19 mouse cellular contexts compared by ENCODE assay signal in genomic region chr12:53656301-53656700, GRCm38 (mm10).
DNase-seq lines count a peak whose midpoint lies in the region; ATAC-seq and TF ChIP-seq lines count a peak whose summit lies in the region.
"Had no signal": no experiment of that assay in that cellular context is flagged by ENCODE, and none has a peak within 500 bp of the region (broad histone marks: within the 10 kb centered on the region; RNA-seq: fewer than 3 reads in every experiment).

No protein-coding gene starts in this region.

- 68% methylated on average over 6 of the region's 6 CpGs for WGBS in forebrain, postnatal 0 days
- 91% methylated on average over 6 of the region's 6 CpGs for WGBS in forebrain, embryonic 12.5 days
- 91% methylated on average over 6 of the region's 6 CpGs for WGBS in intestine, postnatal 0 days

- no peaks in the 10 kb centered on the region for H3K27me3 ChIP-seq in forebrain, postnatal 0 days (ENCODE audit: insufficient read depth, low read length)
- H3K27me3 ChIP-seq in forebrain, embryonic 12.5 days: no peaks in the 10 kb centered on the region
- H3K27me3 ChIP-seq in intestine, postnatal 0 days (replicated peaks; ENCODE audit: control insufficient read depth, insufficient read depth, low read length): no peaks in the 10 kb centered on the region
- H3K27me3 ChIP-seq: hindbrain, embryonic 13.5 days had no signal

- TF ChIP-seq CTCF in forebrain, postnatal 0 days (IDR thresholded peaks at IDR 0.05; ENCODE audit: low read depth): no peak
- TF ChIP-seq CTCF in brain, embryonic 14.5 days (IDR thresholded peaks at IDR 0.05; ENCODE audit: borderline replicate concordance, extremely low read depth, insufficient read depth, insufficient read length): no peak
- TF ChIP-seq CTCF in intestine, postnatal 0 days (IDR thresholded peaks at IDR 0.05; ENCODE audit: low read depth): no peak

- peak; percentile 55; the same call in 1 of the 2 replicates for ATAC-seq in forebrain, postnatal 0 days
- ATAC-seq in forebrain, embryonic 12.5 days (ENCODE audit: low FRiP score): no peak
- ATAC-seq in intestine, postnatal 0 days: no peak
- ATAC-seq: CD4-positive, CD25-positive, alpha-beta regulatory T cell, adult 4 months; forebrain, embryonic 14.5 days; hindbrain, embryonic 16.5 days; inflammation-experienced regulatory T-cells, adult 6 months had no signal

- H3K36me3 ChIP-seq in forebrain, postnatal 0 days (ENCODE audit: insufficient read depth): no peaks in the 10 kb centered on the region
- no peaks in the 10 kb centered on the region for H3K36me3 ChIP-seq in forebrain, embryonic 12.5 days (replicated peaks)
- no peaks in the 10 kb centered on the region for H3K36me3 ChIP-seq in intestine, postnatal 0 days (ENCODE audit: control insufficient read depth, insufficient read depth)
- H3K36me3 ChIP-seq: forebrain, embryonic 10.5 days; hindbrain, embryonic 13.5 days had no signal

- H3K9ac ChIP-seq in forebrain, postnatal 0 days: no peak overlapping the region
- H3K9ac ChIP-seq in forebrain, embryonic 12.5 days: no peak overlapping the region
- no peak overlapping the region for H3K9ac ChIP-seq in intestine, postnatal 0 days (ENCODE audit: low read depth, low read length)
- H3K9ac ChIP-seq: hindbrain, embryonic 13.5 days had no signal

- H3K27ac ChIP-seq in forebrain, postnatal 0 days (ENCODE audit: low read depth, low read length): no peak overlapping the region
- H3K27ac ChIP-seq in forebrain, embryonic 12.5 days: no peak overlapping the region
- no peak overlapping the region for H3K27ac ChIP-seq in intestine, postnatal 0 days (ENCODE audit: low read depth, low read length)
- H3K27ac ChIP-seq: forebrain, embryonic 10.5 days had no signal

- H3K9me3 ChIP-seq in forebrain, postnatal 0 days (ENCODE audit: low read length): no peaks in the 10 kb centered on the region
- no peaks in the 10 kb centered on the region for H3K9me3 ChIP-seq in forebrain, embryonic 12.5 days
- H3K9me3 ChIP-seq in intestine, postnatal 0 days (ENCODE audit: control insufficient read depth): no peaks in the 10 kb centered on the region
- H3K9me3 ChIP-seq: forebrain, embryonic 10.5 days; hindbrain, embryonic 13.5 days had no signal

- no peak overlapping the region for H3K4me3 ChIP-seq in forebrain, postnatal 0 days (ENCODE audit: low read depth, low read length)
- H3K4me3 ChIP-seq in forebrain, embryonic 12.5 days (replicated peaks): no peak overlapping the region
- no peak overlapping the region for H3K4me3 ChIP-seq in intestine, postnatal 0 days (ENCODE audit: low read depth, low read length)
- H3K4me3 ChIP-seq: forebrain, embryonic 10.5 days; hindbrain, embryonic 13.5 days had no signal

- H3K4me1 ChIP-seq in forebrain, postnatal 0 days (ENCODE audit: insufficient read depth): no peaks in the 10 kb centered on the region
- peaks cover 11% of the 10 kb centered on the region; the same call in 1 of the 2 replicates for H3K4me1 ChIP-seq in forebrain, embryonic 12.5 days
- H3K4me1 ChIP-seq in intestine, postnatal 0 days (replicated peaks; ENCODE audit: control insufficient read depth, insufficient read depth, low read length): no peaks in the 10 kb centered on the region
- H3K4me1 ChIP-seq: forebrain, embryonic 10.5 days had no signal

- H3K4me2 ChIP-seq in forebrain, postnatal 0 days (ENCODE audit: low read depth): no peak overlapping the region
- H3K4me2 ChIP-seq in forebrain, embryonic 12.5 days: no peak overlapping the region
- H3K4me2 ChIP-seq in intestine, postnatal 0 days (replicated peaks; ENCODE audit: low read depth): no peak overlapping the region
- H3K4me2 ChIP-seq: heart, embryonic 11.5 days; hindbrain, embryonic 13.5 days had no signal

- peak; percentile 18 for DNase-seq in forebrain, postnatal 0 days
- DNase-seq in layer of hippocampus, adult 11-12 months (ENCODE audit: low spot score): peak; percentile 9
- DNase-seq in layer of hippocampus, postnatal 25 days (ENCODE audit: extremely low spot score in 1 of 2, low spot score in 1 of 2): no peak
- peak; percentile 40 for DNase-seq in left cerebral cortex, postnatal 4 days
- no peak for DNase-seq in left cerebral cortex, adult 11 months (ENCODE audit: low spot score)
- DNase-seq in brain, embryonic 14.5 days (ENCODE audit: low read depth): peak; percentile 43
- DNase-seq: adrenal gland, postnatal 14 days; cerebellum, adult 2 months; cerebellum, adult 9-11 months; gastrocnemius, postnatal 25 days had no signal

- intact Hi-C loops in left cerebral cortex, postnatal 4 days (cut with DNase I): no loop called here

- TF ChIP-seq POLR2A in brain, embryonic 14.5 days (IDR thresholded peaks at IDR 0.05; ENCODE audit: borderline replicate concordance, extremely low read depth, insufficient read depth, insufficient read length, poor library complexity, severe bottlenecking): no peak

Comparison
In these comparisons a context has a peak if more than half of its experiments do, and no peak if none do; other contexts are left out.
1. DNase-seq: peak in forebrain, postnatal 0 days (single experiment), layer of hippocampus, adult 11-12 months (single experiment), left cerebral cortex, postnatal 4 days (single experiment) and brain, embryonic 14.5 days (single experiment); none in layer of hippocampus, postnatal 25 days (0 of 2) and left cerebral cortex, adult 11 months (single experiment).